Mouse (Mus musculus): Measurements from ENCODE around the gene Rpa1. TPM values are rescaled to one million over a fixed set of nuclear protein-coding genes. Genes with fewer than 3 reads are reported as not detected.

Rpa1 gene
- polyA plus RNA-seq, 1 experiment from 2014 or later = 85.0 TPM

- peaks cover 17% of the 10 kb centered on the region; the same call in 1 of the 2 replicates for H3K4me1 ChIP-seq (ENCODE audit: control insufficient read depth, insufficient read depth, low read length)
- 1% methylated on average over 10 of the region's 10 CpGs for WGBS
- no peaks in the 10 kb centered on the region for H3K9me3 ChIP-seq (ENCODE audit: control insufficient read depth, low read length)
- H3K4me2 ChIP-seq (ENCODE audit: low read depth, low read length) = peak overlapping the region; percentile 86
- H3K27ac ChIP-seq (replicated peaks; ENCODE audit: low read depth, low read length) = peak overlapping the region; percentile 55; the same call in 1 of the 2 replicates
- peak overlapping the region; percentile 87 for H3K4me3 ChIP-seq (ENCODE audit: low read depth, low read length)
- no peaks in the 10 kb centered on the region for H3K36me3 ChIP-seq (ENCODE audit: control insufficient read depth, insufficient read depth, low read length)
- H3K9ac ChIP-seq (ENCODE audit: low read depth, low read length) = peak overlapping the region; percentile 84
- DNase-seq (ENCODE audit: low spot score) (no peak), ATAC-seq (ENCODE audit: low read depth) (no peak)
- H3K27me3 ChIP-seq (replicated peaks; ENCODE audit: control insufficient read depth, insufficient read depth, low read length) = no peaks in the 10 kb centered on the region
Observed at GRCm38 (mm10) chr11:75347596-75347995, 528 bp downstream of the Rpa1 start.

- Histone ChIP-seq H3K4me1 (ENCODE audit: control insufficient read depth, insufficient read depth, low read length) (peaks cover 17% of the 10 kb centered on the region; the same call in 1 of the 2 replicates), H3K4me2 (ENCODE audit: low read depth, low read length) (peak overlapping the region; percentile 86), H3K27ac (replicated peaks; ENCODE audit: low read depth, low read length) (no peak overlapping the region), H3K9ac (ENCODE audit: low read depth, low read length) (peak overlapping the region; percentile 84), H3K36me3 (ENCODE audit: control insufficient read depth, insufficient read depth, low read length) (no peaks in the 10 kb centered on the region), H3K4me3 (ENCODE audit: low read depth, low read length) (peak overlapping the region; percentile 87), H3K9me3 (ENCODE audit: control insufficient read depth, low read length) (no peaks in the 10 kb centered on the region), H3K27me3 (replicated peaks; ENCODE audit: control insufficient read depth, insufficient read depth, low read length) (no peaks in the 10 kb centered on the region)
- WGBS = 35% methylated on average over 10 of the region's 10 CpGs
- ATAC-seq (ENCODE audit: low read depth) (no peak), DNase-seq (ENCODE audit: low spot score) (no peak)
Observed at GRCm38 (mm10) chr11:75347188-75347585, 937 bp downstream of the Rpa1 start.

- Histone ChIP-seq H3K27me3 (replicated peaks; ENCODE audit: control insufficient read depth, insufficient read depth, low read length) (no peaks in the 10 kb centered on the region), H3K27ac (replicated peaks; ENCODE audit: low read depth, low read length) (no peak overlapping the region), H3K9me3 (ENCODE audit: control insufficient read depth, low read length) (no peaks in the 10 kb centered on the region), H3K4me1 (ENCODE audit: control insufficient read depth, insufficient read depth, low read length) (peaks cover 17% of the 10 kb centered on the region; the same call in 1 of the 2 replicates), H3K36me3 (ENCODE audit: control insufficient read depth, insufficient read depth, low read length) (peaks cover 4% of the 10 kb centered on the region), H3K4me3 (ENCODE audit: low read depth, low read length) (peak overlapping the region; percentile 8), H3K4me2 (ENCODE audit: low read depth, low read length) (peak overlapping the region; percentile 86), H3K9ac (ENCODE audit: low read depth, low read length) (peak overlapping the region; percentile 84; the same call in 1 of the 2 replicates)
- no peak for DNase-seq (ENCODE audit: low spot score)
- ATAC-seq (ENCODE audit: low read depth) = no peak
- 49% methylated on average over 3 of the region's 4 CpGs for WGBS
Observed at GRCm38 (mm10) chr11:75346556-75347187, 1.5 kb downstream of the Rpa1 start.

GRCm38 (mm10) chr11:75344716-75345115 lies 3.4 kb downstream of the Rpa1 start:
- Histone ChIP-seq H3K4me1 (ENCODE audit: control insufficient read depth, insufficient read depth, low read length) (peaks cover 17% of the 10 kb centered on the region; the same call in 1 of the 2 replicates), H3K9ac (ENCODE audit: low read depth, low read length) (no peak overlapping the region), H3K9me3 (ENCODE audit: control insufficient read depth, low read length) (no peaks in the 10 kb centered on the region), H3K27ac (replicated peaks; ENCODE audit: low read depth, low read length) (no peak overlapping the region), H3K4me3 (ENCODE audit: low read depth, low read length) (no peak overlapping the region), H3K4me2 (ENCODE audit: low read depth, low read length) (no peak overlapping the region), H3K27me3 (replicated peaks; ENCODE audit: control insufficient read depth, insufficient read depth, low read length) (no peaks in the 10 kb centered on the region), H3K36me3 (ENCODE audit: control insufficient read depth, insufficient read depth, low read length) (peaks cover 24% of the 10 kb centered on the region)
- no peak for DNase-seq (ENCODE audit: low spot score)
- ATAC-seq (ENCODE audit: low read depth) = no peak
- 95% methylated on average over 5 of the region's 5 CpGs for WGBS

- DNase-seq (ENCODE audit: low spot score) = no peak
- Histone ChIP-seq H3K4me1 (ENCODE audit: control insufficient read depth, insufficient read depth, low read length) (peaks cover 12% of the 10 kb centered on the region; the same call in 1 of the 2 replicates), H3K36me3 (ENCODE audit: control insufficient read depth, insufficient read depth, low read length) (peaks cover 30% of the 10 kb centered on the region), H3K4me2 (ENCODE audit: low read depth, low read length) (no peak overlapping the region), H3K4me3 (ENCODE audit: low read depth, low read length) (no peak overlapping the region), H3K27me3 (replicated peaks; ENCODE audit: control insufficient read depth, insufficient read depth, low read length) (no peaks in the 10 kb centered on the region), H3K9me3 (ENCODE audit: control insufficient read depth, low read length) (no peaks in the 10 kb centered on the region), H3K9ac (ENCODE audit: low read depth, low read length) (no peak overlapping the region), H3K27ac (replicated peaks; ENCODE audit: low read depth, low read length) (no peak overlapping the region)
- no peak for ATAC-seq (ENCODE audit: low read depth)
- 64% methylated on average over 2 of the region's 2 CpGs for WGBS
Observed at GRCm38 (mm10) chr11:75344163-75344562, 4.0 kb downstream of the Rpa1 start.

- H3K9me3 ChIP-seq (ENCODE audit: control insufficient read depth, low read length) = no peaks in the 10 kb centered on the region
- H3K9ac ChIP-seq (ENCODE audit: low read depth, low read length) = no peak overlapping the region
- ATAC-seq (ENCODE audit: low read depth) (no peak), DNase-seq (ENCODE audit: low spot score) (no peak)
- H3K4me3 ChIP-seq (ENCODE audit: low read depth, low read length) = no peak overlapping the region
- WGBS = 89% methylated on average over 2 of the region's 2 CpGs
- no peak overlapping the region for H3K27ac ChIP-seq (replicated peaks; ENCODE audit: low read depth, low read length)
- no peak overlapping the region for H3K4me2 ChIP-seq (ENCODE audit: low read depth, low read length)
- no peaks in the 10 kb centered on the region for H3K27me3 ChIP-seq (replicated peaks; ENCODE audit: control insufficient read depth, insufficient read depth, low read length)
- H3K4me1 ChIP-seq (ENCODE audit: control insufficient read depth, insufficient read depth, low read length) = peaks cover 11% of the 10 kb centered on the region; the same call in 1 of the 2 replicates
- peaks cover 40% of the 10 kb centered on the region for H3K36me3 ChIP-seq (ENCODE audit: control insufficient read depth, insufficient read depth, low read length)
Observed at GRCm38 (mm10) chr11:75343096-75343495, 5.0 kb downstream of the Rpa1 start.

- 83% methylated on average over 12 of the region's 12 CpGs for WGBS
- H3K36me3 ChIP-seq (ENCODE audit: control insufficient read depth, insufficient read depth, low read length) = peaks cover 60% of the 10 kb centered on the region
- no peaks in the 10 kb centered on the region for H3K27me3 ChIP-seq (replicated peaks; ENCODE audit: control insufficient read depth, insufficient read depth, low read length)
- no peaks in the 10 kb centered on the region for H3K9me3 ChIP-seq (ENCODE audit: control insufficient read depth, low read length)
- no peaks in the 10 kb centered on the region for H3K4me1 ChIP-seq (ENCODE audit: control insufficient read depth, insufficient read depth, low read length)
- no peak overlapping the region for H3K27ac ChIP-seq (replicated peaks; ENCODE audit: low read depth, low read length)
- no peak overlapping the region for H3K9ac ChIP-seq (ENCODE audit: low read depth, low read length)
- no peak for ATAC-seq (ENCODE audit: low read depth)
- no peak overlapping the region for H3K4me3 ChIP-seq (ENCODE audit: low read depth, low read length)
- DNase-seq (ENCODE audit: low spot score) = no peak
- no peak overlapping the region for H3K4me2 ChIP-seq (ENCODE audit: low read depth, low read length)
Observed at GRCm38 (mm10) chr11:75340698-75341345, 7.3 kb downstream of the Rpa1 start.

GRCm38 (mm10) chr11:75340076-75340475 lies 8.0 kb downstream of the Rpa1 start:
- Histone ChIP-seq H3K36me3 (ENCODE audit: control insufficient read depth, insufficient read depth, low read length) (peaks cover 67% of the 10 kb centered on the region), H3K4me1 (ENCODE audit: control insufficient read depth, insufficient read depth, low read length) (no peaks in the 10 kb centered on the region), H3K9me3 (ENCODE audit: control insufficient read depth, low read length) (no peaks in the 10 kb centered on the region), H3K9ac (ENCODE audit: low read depth, low read length) (no peak overlapping the region), H3K4me3 (ENCODE audit: low read depth, low read length) (no peak overlapping the region), H3K27me3 (replicated peaks; ENCODE audit: control insufficient read depth, insufficient read depth, low read length) (no peaks in the 10 kb centered on the region), H3K4me2 (ENCODE audit: low read depth, low read length) (no peak overlapping the region), H3K27ac (replicated peaks; ENCODE audit: low read depth, low read length) (no peak overlapping the region)
- 94% methylated on average over 14 of the region's 14 CpGs for WGBS
- ATAC-seq (ENCODE audit: low read depth) (no peak), DNase-seq (ENCODE audit: low spot score) (no peak)

All from embryonic facial prominence, embryonic 14.5 days (tissue).